Mouse (Mus musculus) midbrain, postnatal 0 days (tissue): ENCODE measurements at regions not wholly inside any gene's neighbourhood (a gene's known extent, or its start where the extent isn't known, plus 50 kb on each side); places are given as distances from the start of the nearest gene placed in this dataset.
A peak's percentile ranks its signal among the peaks of the same experiment; 100 is the strongest.
"Not testable (repeated sequence)": the region's sequence is repeated elsewhere in the genome, so short reads cannot be mapped to it uniquely, and the experiment has no call there.

ENCODE experiments used
- ATAC-seq: fragments of 200-750 bp; cut with Nextera tagmentation; 2 replicates; pipeline ENCODE4 v1.8.0; 2017; ENCODE audit warnings: moderate number of reproducible peaks, mild to moderate bottlenecking, moderate TSS enrichment, moderate library complexity; ENCODE audit not compliant: low FRiP score
- DNase-seq: peaks from one replicate; pipeline ENCODE4 v3.0.0-alpha.2; 2015; ENCODE audit warnings: low spot score
- H3K27ac ChIP-seq: fragments of 300-500 bp; sonication (generic); 2 replicates; pipeline ENCODE4 v1.5.1; 2014; ENCODE audit warnings: low read depth, mild to moderate bottlenecking, low read length, mixed read lengths
- H3K27me3 ChIP-seq: fragments of 300-500 bp; sonication (generic); 2 replicates; pipeline ENCODE4 v1.6.1; 2014; ENCODE audit warnings: low read length, control low read depth, mixed read lengths; ENCODE audit not compliant: insufficient read depth
- H3K36me3 ChIP-seq: fragments of 300-500 bp; sonication (generic); 2 replicates; pipeline ENCODE4 v1.6.1; 2014; ENCODE audit warnings: low read length, control low read depth, mixed read lengths; ENCODE audit not compliant: insufficient read depth
- H3K4me1 ChIP-seq: fragments of 300-500 bp; sonication (generic); 2 replicates; pipeline ENCODE4 v1.6.1; 2014; ENCODE audit warnings: mild to moderate bottlenecking, control low read depth, antibody characterized with exemption, low read length, mixed read lengths; ENCODE audit not compliant: insufficient read depth
- H3K4me2 ChIP-seq: fragments of 300-500 bp; sonication (generic); 2 replicates; pipeline ENCODE4 v1.6.1; 2014; ENCODE audit warnings: low read depth, mild to moderate bottlenecking, low read length, mixed read lengths; ENCODE audit not compliant: poor library complexity, severe bottlenecking
- H3K4me3 ChIP-seq: fragments of 300-500 bp; sonication (generic); 2 replicates; pipeline ENCODE4 v1.5.1; 2014; ENCODE audit warnings: low read depth, mild to moderate bottlenecking, low read length, moderate library complexity
- H3K9ac ChIP-seq: fragments of 300-500 bp; sonication (generic); replicated peaks from 2 replicates; pipeline ENCODE4 v1.6.1; 2014; ENCODE audit warnings: mild to moderate bottlenecking, low read length, moderate library complexity, mixed read lengths; ENCODE audit not compliant: poor library complexity, severe bottlenecking
- H3K9me3 ChIP-seq: fragments of 300-500 bp; sonication (generic); 2 replicates; pipeline ENCODE4 v1.6.1; 2016; ENCODE audit warnings: low read length, control low read depth
- CTCF ChIP-seq: IDR thresholded peaks from 2 replicates; pipeline ENCODE4 v1.5.1; 2016; ENCODE audit warnings: antibody characterized with exemption, mild to moderate bottlenecking
- WGBS: fragments of 180-500 bp; shearing (Covaris S2); extraction: QIAGEN DNeasy Blood & Tissue Kit; methylation state at CpG from one replicate; pipeline ENCODE4 v1.1.7; 2014; 5-methylcytosine and 5-hydroxymethylcytosine counted together

DNA sequence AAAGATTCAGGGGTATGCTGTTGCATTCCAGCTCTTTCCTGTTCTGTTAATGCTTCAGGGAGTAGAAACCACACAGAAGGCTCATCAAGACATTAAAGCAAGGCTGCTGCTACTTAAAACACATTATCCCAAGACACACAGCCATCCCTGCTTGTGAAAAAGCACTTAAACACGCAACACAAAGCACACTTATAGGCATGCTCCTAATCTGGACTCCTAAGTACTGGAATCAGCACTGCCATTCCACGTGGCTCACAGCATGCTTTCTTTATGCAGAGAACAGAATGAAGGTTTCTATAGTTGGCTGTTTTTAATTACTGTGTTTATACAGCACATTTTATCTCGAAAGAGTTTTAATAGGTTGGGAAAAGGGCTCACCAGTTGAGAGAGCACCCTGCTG is 233.2 kb upstream of the Anxa10 start:
- H3K9me3 ChIP-seq = no peaks in the 10 kb centered on the region
- H3K27ac ChIP-seq = no peak overlapping the region
- H3K27me3 ChIP-seq = no peaks in the 10 kb centered on the region
- no peak overlapping the region for H3K4me3 ChIP-seq
- DNase-seq (peak; percentile 25), ATAC-seq (no peak)
- no peak overlapping the region for H3K9ac ChIP-seq
- WGBS = 26% methylated on average over 3 of the region's 3 CpGs
- TF ChIP-seq CTCF = no peak
- no peaks in the 10 kb centered on the region for H3K4me1 ChIP-seq
- no peak overlapping the region for H3K4me2 ChIP-seq
- H3K36me3 ChIP-seq = no peaks in the 10 kb centered on the region

DNA sequence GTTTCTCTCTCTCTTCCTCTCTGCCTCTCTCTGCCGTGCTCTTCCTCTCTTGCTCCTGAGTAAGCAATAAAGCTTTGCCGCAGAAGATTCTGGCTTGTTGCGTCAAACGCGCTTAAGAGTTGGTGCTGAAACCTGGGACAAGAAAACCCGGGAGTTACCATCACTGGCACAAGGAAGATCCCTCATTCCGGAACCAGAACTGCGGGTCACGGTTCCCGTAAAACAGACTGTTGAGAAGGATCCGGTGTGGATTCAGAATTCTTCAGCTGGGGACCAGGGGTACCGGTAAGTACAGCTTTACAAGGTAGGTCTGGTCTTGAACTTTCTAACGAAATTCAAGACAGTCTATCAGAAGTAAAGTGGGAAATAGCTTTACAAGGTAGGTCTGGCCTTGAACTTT is 221.0 kb upstream of the Anxa10 start:
- H3K4me1 ChIP-seq, H3K4me2 ChIP-seq, H3K36me3 ChIP-seq, DNase-seq, H3K27me3 ChIP-seq, H3K4me3 ChIP-seq, H3K9me3 ChIP-seq, H3K9ac ChIP-seq, ATAC-seq, H3K27ac ChIP-seq: not testable (repeated sequence)
- 97% methylated on average over 13 of the region's 13 CpGs for whole genome bisulfite sequencing
